Mouse (Mus musculus): ENCODE results near the gene Cdkal1.

DNA sequence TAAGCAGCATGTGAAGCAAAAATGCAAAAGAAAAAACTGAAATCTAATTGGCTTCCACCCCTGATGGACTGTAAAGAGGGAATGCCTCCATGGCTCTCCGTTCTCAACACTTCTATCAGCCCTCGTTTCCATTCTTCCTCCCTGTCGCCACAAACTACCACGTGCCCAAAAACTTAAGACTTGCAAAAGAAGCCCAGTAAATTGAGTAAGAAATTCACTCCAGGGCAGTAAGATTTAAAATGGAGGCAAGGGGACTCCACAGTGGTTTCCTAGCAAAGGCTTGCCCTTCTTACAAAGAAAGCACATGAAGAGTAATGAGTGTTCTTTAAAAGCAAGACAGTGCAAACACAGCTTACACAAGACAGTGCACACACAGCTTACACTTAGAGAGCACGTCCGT lies 64.0 kb downstream of the Cdkal1 start:
- TF ChIP-seq POLR2A (IDR thresholded peaks at IDR 0.05; ENCODE audit: borderline replicate concordance, low read depth, low read length): no peak
- no peak for TF ChIP-seq CTCF (IDR thresholded peaks at IDR 0.05; ENCODE audit: low read depth, low read length)

All from bone marrow macrophage, adult 2 months (primary cell).